Mouse (Mus musculus) adrenal gland, adult 18-20 months (tissue): ENCODE results near the gene Klra3. TPM values are rescaled to one million over a fixed set of nuclear protein-coding genes. Genes with fewer than 3 reads are reported as not detected.
"Not testable (repeated sequence)": the region's sequence is repeated elsewhere in the genome, so short reads cannot be mapped to it uniquely, and the experiment has no call there.

Experiments
- DNase-seq, 2 experiments: peaks; one replicate each; pipeline ENCODE4 v3.0.0; 2021 to 2022; ENCODE audit warnings: low spot score in 2 of 2
- long read RNA-seq, 2 experiments: library from polyadenylated mRNA; stranded (forward); transcript quantifications; one replicate each; pipeline ENCODE4 v2.0.0; 2021
- total RNA-seq, 2 experiments: library from RNA; stranded (reverse); gene quantifications; 1 replicate in 1 of 2; 2 replicates in 1 of 2; pipeline ENCODE4 v1.2.3; 2021

Gene Klra3
- not detected for total RNA-seq
- long read RNA-seq, experiment 1, result 0 reads
- long read RNA-seq, experiment 2, result 0 reads

DNA sequence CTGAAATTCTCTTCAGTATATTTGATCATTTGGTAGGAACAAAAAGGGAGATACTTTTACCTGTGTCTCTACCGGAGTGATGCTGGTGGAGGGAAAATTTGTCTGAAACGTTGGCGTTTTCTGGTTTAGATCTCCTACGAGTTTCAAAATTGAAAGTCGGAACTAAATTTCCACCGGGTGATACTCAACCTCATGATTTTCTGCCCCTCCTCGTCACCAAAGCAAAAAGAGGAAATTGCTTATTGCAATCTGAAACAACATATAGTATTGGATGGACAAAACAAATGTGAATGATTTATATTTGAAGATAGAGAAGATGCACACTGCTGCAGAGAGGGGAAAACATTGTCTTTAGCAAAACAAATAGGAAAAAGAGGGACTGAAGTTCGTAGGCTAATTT, at the start of gene Klra3:
Klra3 (minus strand) TSS at position 164 of the 400 bp plus-strand sequence.
- DNase-seq, result no peak

DNA sequence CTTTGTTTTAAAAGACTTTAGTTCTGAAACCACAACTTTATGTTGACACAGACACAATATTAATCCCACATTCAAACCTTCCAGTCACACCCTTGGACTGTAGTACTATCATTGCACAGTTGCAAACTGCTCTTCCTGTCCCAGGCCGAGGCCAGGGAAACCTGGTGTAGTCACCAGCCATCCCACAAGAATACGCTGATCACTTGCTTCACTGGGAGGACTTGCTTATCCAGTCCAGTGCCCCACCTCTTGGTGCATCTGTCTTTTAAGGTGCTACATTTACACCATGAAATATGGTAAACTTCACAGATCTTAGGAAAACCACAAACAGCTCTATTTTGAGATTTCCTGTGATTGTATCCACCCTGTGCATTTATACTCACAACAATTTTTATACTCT, 49.4 kb upstream of the Klra3 start, which contains the start of gene Klra1:
Klra1 (minus strand) TSS at position 125 of the 400 bp plus-strand sequence.
- no peak for DNase-seq

DNA sequence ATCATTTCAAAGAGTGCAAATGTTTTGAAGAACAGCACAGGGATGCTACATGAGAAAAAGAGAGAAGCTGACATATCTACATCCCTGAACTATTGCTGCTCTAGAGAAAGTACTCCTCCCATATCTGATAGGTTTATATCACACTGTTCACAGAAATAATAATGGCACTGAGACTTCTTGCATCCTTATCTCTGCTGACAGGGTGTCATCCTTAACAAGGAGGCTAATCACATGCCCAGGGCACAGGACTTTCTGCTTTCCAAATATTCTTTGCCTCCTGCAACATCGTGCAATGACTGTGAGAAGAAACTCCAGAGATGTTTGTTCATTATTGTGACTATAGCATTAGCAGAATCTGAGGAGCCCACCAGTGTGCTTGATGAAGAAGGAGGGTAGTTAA, 48.4 kb upstream of the Klra3 start:
- no peak for DNase-seq

DNA sequence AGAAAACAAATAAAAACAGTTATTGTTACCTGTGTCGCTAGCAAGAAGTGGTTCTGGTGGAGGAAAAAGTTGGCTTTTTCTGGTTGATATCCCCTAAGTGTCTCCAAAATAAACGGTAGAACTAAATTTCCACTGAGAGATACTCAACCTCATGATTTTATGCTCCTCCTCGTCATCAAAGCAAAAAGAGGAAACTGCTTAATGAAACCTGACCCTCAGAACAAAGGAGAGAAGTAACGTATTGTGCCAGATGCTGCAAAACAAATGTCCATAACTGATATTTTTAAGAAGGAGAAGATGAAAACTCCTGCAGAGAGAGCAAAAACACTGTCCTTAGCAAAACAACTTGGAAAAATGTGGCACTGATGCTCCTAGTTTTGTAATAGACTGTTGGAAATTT, 45.0 kb upstream of the Klra3 start:
- DNase-seq, result no peak

DNA sequence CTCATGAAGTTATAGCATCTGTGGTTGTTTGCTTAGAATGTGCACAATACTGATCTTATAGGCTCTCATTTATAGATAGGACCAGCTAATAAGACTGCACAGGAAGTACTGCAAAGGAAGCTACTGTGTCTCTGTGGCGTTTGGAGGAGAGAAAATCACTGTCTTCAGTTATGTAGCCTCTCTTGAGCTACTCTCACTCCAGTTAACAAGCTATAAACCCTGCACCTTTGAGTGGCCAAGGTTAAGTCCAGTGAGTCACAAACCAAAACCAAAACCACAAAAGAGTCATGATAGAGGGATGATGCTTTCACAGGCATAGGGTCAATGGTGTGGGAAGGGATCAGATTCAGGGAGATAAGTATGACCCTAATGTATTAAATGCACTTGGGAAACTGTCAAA, 8.0 kb upstream of the Klra3 start:
- not testable (repeated sequence) for DNase-seq

DNA sequence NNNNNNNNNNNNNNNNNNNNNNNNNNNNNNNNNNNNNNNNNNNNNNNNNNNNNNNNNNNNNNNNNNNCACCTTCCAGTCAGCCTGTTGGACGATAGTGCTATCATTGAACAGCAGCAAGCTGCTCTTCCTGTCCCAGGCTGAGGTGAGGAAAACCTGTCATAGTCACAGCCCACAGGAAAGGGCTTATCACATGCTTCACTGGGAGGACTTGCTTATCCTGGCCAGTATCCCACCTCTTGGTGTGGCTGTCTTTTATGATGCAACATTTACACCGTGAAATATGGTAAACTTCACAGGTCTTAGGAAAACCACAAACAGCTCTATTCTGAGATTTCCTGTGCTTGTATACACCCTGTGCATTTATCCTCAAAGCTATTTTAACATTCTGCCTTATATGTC, 4.6 kb upstream of the Klra3 start:
- not testable (repeated sequence) for DNase-seq

DNA sequence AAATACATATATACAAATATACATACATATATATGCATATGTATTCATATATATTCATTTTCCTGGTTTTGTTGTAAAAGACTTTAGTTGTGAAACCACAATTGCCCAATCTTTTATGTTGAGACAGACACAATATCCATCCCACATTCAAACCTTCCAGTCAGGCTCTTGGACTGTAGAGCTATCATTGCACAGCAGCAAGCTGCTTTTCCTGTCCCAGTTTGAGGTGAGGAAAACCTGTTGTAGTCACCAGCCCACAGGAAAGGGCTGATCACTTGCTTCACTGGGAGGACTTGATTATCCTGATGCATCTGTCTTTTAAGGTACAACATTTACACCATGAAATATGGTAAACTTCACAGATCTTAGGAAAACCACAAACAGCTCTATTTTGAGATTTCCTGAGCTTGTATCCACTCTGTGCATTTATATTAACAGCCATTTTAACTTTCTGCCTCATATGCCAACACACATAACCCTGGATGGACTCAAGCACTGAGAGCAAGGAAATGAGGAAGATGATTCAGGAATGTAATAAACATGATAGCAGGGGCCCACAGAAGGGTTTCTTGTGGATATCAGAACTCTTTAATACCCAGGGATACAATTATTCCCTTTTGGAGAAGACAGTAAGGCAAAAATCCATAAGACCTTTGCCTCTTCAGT, 49.3 kb downstream of the Klra3 start:
- no peak for DNase-seq

DNA sequence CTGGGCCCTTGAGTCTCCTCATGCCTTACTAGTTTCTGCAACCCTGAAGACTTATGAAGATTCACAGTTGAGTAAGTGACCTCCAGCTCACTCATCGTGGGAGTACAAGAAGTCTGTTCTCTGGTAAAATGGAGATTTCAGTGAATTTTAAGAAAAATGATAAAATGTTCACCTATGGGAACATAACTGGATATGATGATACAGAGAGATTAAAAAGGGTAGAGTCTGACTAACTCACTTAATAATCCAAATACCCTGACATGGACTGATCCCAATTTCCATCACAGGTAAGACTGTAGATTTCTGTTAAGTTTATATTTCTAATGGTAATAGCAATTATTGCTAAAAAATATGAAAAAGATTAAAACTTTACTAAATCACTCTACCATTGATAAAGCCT, 55.5 kb downstream of the Klra3 start, which contains the start of gene Klra10:
Klra10 (minus strand) TSS at position 101 of the 400 bp plus-strand sequence.
- not testable (repeated sequence) for DNase-seq

Other genes starting within 250 kb of the Klra3 start
- gene Klra8, start 207.7 kb downstream of the Klra3 start, total RNA-seq, result under 1 TPM in 1 of 2 experiments, not detected in 1; 0.33 TPM
- gene Klra9, start 144.5 kb downstream of the Klra3 start, total RNA-seq, result under 1 TPM in 1 of 2 experiments, not detected in 1; 0.35 TPM
- gene Klra7, start 104.3 kb downstream of the Klra3 start, total RNA-seq, result not detected
- not detected for gene Klra10, start 55.6 kb downstream of the Klra3 start, total RNA-seq
- not detected for gene Klra1, start 49.3 kb upstream of the Klra3 start, total RNA-seq